Mouse (Mus musculus): ENCODE measurements around the gene Exoc2. TPM values are rescaled to one million over a fixed set of nuclear protein-coding genes. Genes with fewer than 3 reads are reported as not detected.

Gene Exoc2
- polyA plus RNA-seq, 1 experiment: 12.6 TPM

GRCm38 (mm10) chr13:30997526-30998253, 23.8 kb upstream of the Exoc2 start:
- TF ChIP-seq E2F4 (IDR thresholded peaks at IDR 0.05; ENCODE audit: insufficient read depth) (no peak), POLR2AphosphoS2 (IDR thresholded peaks at IDR 0.05; ENCODE audit: insufficient read length, low read depth) (no peak), MYOG (IDR thresholded peaks at IDR 0.05; ENCODE audit: control insufficient read depth in 1 of 3, insufficient read depth in 1 of 3, insufficient read length in 2 of 3, low read depth in 2 of 3) (no peak), POLR2A (IDR thresholded peaks at IDR 0.05; ENCODE audit: insufficient read length, low read depth) (no peak), TCF3 (IDR thresholded peaks at IDR 0.05; ENCODE audit: insufficient read length, low read depth) (no peak), SRF (IDR thresholded peaks at IDR 0.05; ENCODE audit: control insufficient read depth, insufficient read length, low read depth) (no peak), TCF12 (IDR thresholded peaks at IDR 0.05; ENCODE audit: insufficient read depth, poor library complexity, severe bottlenecking) (no peak), USF1 (IDR thresholded peaks at IDR 0.05; ENCODE audit: low read depth) (no peak), MYOD1 (IDR thresholded peaks at IDR 0.05; ENCODE audit: control insufficient read depth in 1 of 3, insufficient read length in 2 of 3, low read depth in 2 of 3) (no peak), MAX (IDR thresholded peaks at IDR 0.05; ENCODE audit: low read depth) (no peak), CEBPB (IDR thresholded peaks at IDR 0.05; ENCODE audit: insufficient read depth, poor library complexity, severe bottlenecking) (no peak), REST (IDR thresholded peaks at IDR 0.05; ENCODE audit: insufficient read depth, insufficient read length) (no peak)
- H3ac ChIP-seq (ENCODE audit: control insufficient read depth, insufficient read length): no peak overlapping the region

GRCm38 (mm10) chr13:30994249-30994858, 20.5 kb upstream of the Exoc2 start:
- Histone ChIP-seq H3ac (ENCODE audit: control insufficient read depth, insufficient read length) (no peak overlapping the region), H3K36me3 (ENCODE audit: control insufficient read depth, insufficient read depth) (no peaks in the 10 kb centered on the region), H3K79me2 (ENCODE audit: control insufficient read depth, insufficient read depth) (no peaks in the 10 kb centered on the region), H3K27me3 (ENCODE audit: control insufficient read depth, insufficient read depth, insufficient read length) (peaks cover 42% of the 10 kb centered on the region), H3K4me3 (no peak overlapping the region), H3K4me2 (ENCODE audit: low read depth) (peak overlapping the region; percentile 27)
- TF ChIP-seq SRF (IDR thresholded peaks at IDR 0.05; ENCODE audit: control insufficient read depth, insufficient read length, low read depth) (no peak), TCF3 (IDR thresholded peaks at IDR 0.05; ENCODE audit: insufficient read length, low read depth) (no peak), MYOG (IDR thresholded peaks at IDR 0.05; ENCODE audit: control insufficient read depth in 1 of 3, insufficient read depth in 1 of 3, insufficient read length in 2 of 3, low read depth in 2 of 3) (no peak), POLR2A (IDR thresholded peaks at IDR 0.05; ENCODE audit: insufficient read length, low read depth) (no peak), MAX (IDR thresholded peaks at IDR 0.05; ENCODE audit: low read depth) (no peak), CEBPB (IDR thresholded peaks at IDR 0.05; ENCODE audit: insufficient read depth, poor library complexity, severe bottlenecking) (no peak), MYOD1 (IDR thresholded peaks at IDR 0.05; ENCODE audit: control insufficient read depth in 1 of 3, insufficient read length in 2 of 3, low read depth in 2 of 3) (peak in 2 of 3 experiments; percentile 12 to 46), REST (IDR thresholded peaks at IDR 0.05; ENCODE audit: insufficient read depth, insufficient read length) (no peak), USF1 (IDR thresholded peaks at IDR 0.05; ENCODE audit: low read depth) (no peak), E2F4 (IDR thresholded peaks at IDR 0.05; ENCODE audit: insufficient read depth) (no peak), TCF12 (IDR thresholded peaks at IDR 0.05; ENCODE audit: insufficient read depth, poor library complexity, severe bottlenecking) (peak; percentile 30)

More at GRCm38 (mm10) chr13:30997526-30998253, 23.8 kb upstream of the Exoc2 start:
- Histone ChIP-seq H3K27me3 (ENCODE audit: control insufficient read depth, insufficient read depth, insufficient read length) (peaks cover 20% of the 10 kb centered on the region), H3K79me2 (ENCODE audit: control insufficient read depth, insufficient read depth) (no peaks in the 10 kb centered on the region), H3K4me3 (no peak overlapping the region), H3K4me2 (ENCODE audit: low read depth) (no peak overlapping the region), H3K36me3 (ENCODE audit: control insufficient read depth, insufficient read depth) (no peaks in the 10 kb centered on the region)

GRCm38 (mm10) chr13:30993819-30994218, 19.9 kb upstream of the Exoc2 start:
- Histone ChIP-seq H3K4me2 (ENCODE audit: low read depth) (peak overlapping the region; percentile 27), H3K27me3 (ENCODE audit: control insufficient read depth, insufficient read depth, insufficient read length) (peaks cover 42% of the 10 kb centered on the region)
- no peak for TF ChIP-seq MYOG (IDR thresholded peaks at IDR 0.05; ENCODE audit: control insufficient read depth in 1 of 3, insufficient read depth in 1 of 3, insufficient read length in 2 of 3, low read depth in 2 of 3)
- TF ChIP-seq USF1 (IDR thresholded peaks at IDR 0.05; ENCODE audit: low read depth): no peak
- no peak for TF ChIP-seq TCF12 (IDR thresholded peaks at IDR 0.05; ENCODE audit: insufficient read depth, poor library complexity, severe bottlenecking)
- no peak for TF ChIP-seq POLR2A (IDR thresholded peaks at IDR 0.05; ENCODE audit: insufficient read length, low read depth)
- TF ChIP-seq SRF (IDR thresholded peaks at IDR 0.05; ENCODE audit: control insufficient read depth, insufficient read length, low read depth): no peak
- no peak for TF ChIP-seq REST (IDR thresholded peaks at IDR 0.05; ENCODE audit: insufficient read depth, insufficient read length)
- no peak for TF ChIP-seq POLR2AphosphoS2 (IDR thresholded peaks at IDR 0.05; ENCODE audit: insufficient read length, low read depth)

GRCm38 (mm10) chr13:30990233-30990632, 16.3 kb upstream of the Exoc2 start:
- Histone ChIP-seq H3K4me3 (no peak overlapping the region), H3ac (ENCODE audit: control insufficient read depth, insufficient read length) (no peak overlapping the region), H3K4me2 (ENCODE audit: low read depth) (no peak overlapping the region), H3K79me2 (ENCODE audit: control insufficient read depth, insufficient read depth) (no peaks in the 10 kb centered on the region), H3K36me3 (ENCODE audit: control insufficient read depth, insufficient read depth) (no peaks in the 10 kb centered on the region), H3K27me3 (ENCODE audit: control insufficient read depth, insufficient read depth, insufficient read length) (peaks cover 56% of the 10 kb centered on the region)
- TF ChIP-seq CEBPB (IDR thresholded peaks at IDR 0.05; ENCODE audit: insufficient read depth, poor library complexity, severe bottlenecking) (no peak), MAX (IDR thresholded peaks at IDR 0.05; ENCODE audit: low read depth) (no peak), E2F4 (IDR thresholded peaks at IDR 0.05; ENCODE audit: insufficient read depth) (no peak), MYOG (IDR thresholded peaks at IDR 0.05; ENCODE audit: control insufficient read depth in 1 of 3, insufficient read depth in 1 of 3, insufficient read length in 2 of 3, low read depth in 2 of 3) (no peak), TCF12 (IDR thresholded peaks at IDR 0.05; ENCODE audit: insufficient read depth, poor library complexity, severe bottlenecking) (no peak), USF1 (IDR thresholded peaks at IDR 0.05; ENCODE audit: low read depth) (no peak), REST (IDR thresholded peaks at IDR 0.05; ENCODE audit: insufficient read depth, insufficient read length) (no peak), POLR2A (IDR thresholded peaks at IDR 0.05; ENCODE audit: insufficient read length, low read depth) (no peak), TCF3 (IDR thresholded peaks at IDR 0.05; ENCODE audit: insufficient read length, low read depth) (no peak), POLR2AphosphoS2 (IDR thresholded peaks at IDR 0.05; ENCODE audit: insufficient read length, low read depth) (no peak)

More at GRCm38 (mm10) chr13:30993819-30994218, 19.9 kb upstream of the Exoc2 start:
- no peaks in the 10 kb centered on the region for H3K79me2 ChIP-seq (ENCODE audit: control insufficient read depth, insufficient read depth)
- H3K36me3 ChIP-seq (ENCODE audit: control insufficient read depth, insufficient read depth): no peaks in the 10 kb centered on the region
- H3ac ChIP-seq (ENCODE audit: control insufficient read depth, insufficient read length): no peak overlapping the region
- no peak overlapping the region for H3K4me3 ChIP-seq
